Mouse (Mus musculus) ES-E14 (cell line): ENCODE data around the gene Cdkn1c. TPM values are rescaled to one million over a fixed set of nuclear protein-coding genes. Genes with fewer than 3 reads are reported as not detected.

Experiments
- DNase-seq: peaks from one replicate; pipeline ENCODE4 v3.0.0-alpha.2; 2013; ENCODE audit warnings: low read depth, low spot score
- H3K27ac ChIP-seq: 2 replicates; pipeline ENCODE4 v1.5.1; 2012; ENCODE audit warnings: low read depth, mild to moderate bottlenecking, low read length, moderate library complexity, mixed read lengths; ENCODE audit not compliant: poor library complexity, insufficient read depth, severe bottlenecking
- H3K36me3 ChIP-seq: 2 replicates; pipeline ENCODE4 v1.6.1; 2012; ENCODE audit warnings: mild to moderate bottlenecking, low read length, moderate library complexity, mixed read lengths; ENCODE audit not compliant: control insufficient read depth, poor library complexity, insufficient read depth, severe bottlenecking
- H3K4me1 ChIP-seq, 2 experiments: fragments of 150-350 bp in 1 of 2; sonication (generic) in 1 of 2; 2 replicates each; pipeline ENCODE4 v1.6.1; 2012; ENCODE audit warnings: low read length in 2 of 2, mild to moderate bottlenecking in 1 of 2, mixed read lengths in 1 of 2; ENCODE audit not compliant: control insufficient read depth in 2 of 2, insufficient read depth in 2 of 2, poor library complexity in 1 of 2
- H3K4me3 ChIP-seq, 2 experiments: fragments of 150-350 bp in 1 of 2; sonication (generic) in 1 of 2; 2 replicates each; pipeline ENCODE4 v1.5.1; 2012; ENCODE audit warnings: low read length in 2 of 2, low read depth in 1 of 2, mild to moderate bottlenecking in 1 of 2, mixed read lengths in 1 of 2; ENCODE audit not compliant: insufficient read depth in 1 of 2, poor library complexity in 1 of 2, severe bottlenecking in 1 of 2
- H3K9ac ChIP-seq: 2 replicates; pipeline ENCODE4 v1.6.1; 2012; ENCODE audit warnings: low read depth, mild to moderate bottlenecking, low read length, mixed read lengths; ENCODE audit not compliant: poor library complexity, insufficient read depth, severe bottlenecking
- H3K9me3 ChIP-seq: fragments of 150-350 bp; sonication (generic); 2 replicates; pipeline ENCODE4 v1.6.1; 2012; ENCODE audit warnings: low read depth, mild to moderate bottlenecking, low read length; ENCODE audit not compliant: control insufficient read depth, insufficient read depth
- CHD2 ChIP-seq: IDR thresholded peaks from 2 replicates; pipeline ENCODE4 v1.6.1; 2014; ENCODE audit warnings: mild to moderate bottlenecking, low read depth, low read length, inconsistent platforms
- HCFC1 ChIP-seq: IDR thresholded peaks from 2 replicates; pipeline ENCODE4 v1.6.1; 2012; ENCODE audit warnings: low read length, inconsistent platforms, borderline replicate concordance; ENCODE audit not compliant: insufficient read depth
- MAFK ChIP-seq: IDR thresholded peaks from 2 replicates; pipeline ENCODE4 v1.6.1; 2014; ENCODE audit warnings: mild to moderate bottlenecking, low read depth, low read length, inconsistent platforms; ENCODE audit not compliant: insufficient read depth
- ZC3H11A ChIP-seq: IDR thresholded peaks from 2 replicates; pipeline ENCODE4 v1.6.1; 2012; ENCODE audit warnings: low read depth, mild to moderate bottlenecking, inconsistent platforms, low read length, borderline replicate concordance
- ZNF384 ChIP-seq: IDR thresholded peaks from 2 replicates; pipeline ENCODE4 v1.6.1; 2012; ENCODE audit warnings: low read depth, low read length, inconsistent platforms
- in situ Hi-C, 2 experiments: fragments of 600-800 bp; cut with MboI; formaldehyde crosslinking; loops; one replicate each; pipeline ENCODE4 v1.15.1; 2025; ENCODE audit warnings: low sequenced_read_pairs in 2 of 2, inconsistent platforms in 1 of 2; ENCODE audit not compliant: unreplicated experiment in 2 of 2
- total RNA-seq: library from RNA; depleted of rRNA; stranded (reverse); fragments of 300-350 nt; gene quantifications from 2 replicates; pipeline ENCODE4 v1.2.3, GENCODE M21; 2012

Cdkn1c gene
- total RNA-seq, 1 experiment, result 57.9 TPM

DNA sequence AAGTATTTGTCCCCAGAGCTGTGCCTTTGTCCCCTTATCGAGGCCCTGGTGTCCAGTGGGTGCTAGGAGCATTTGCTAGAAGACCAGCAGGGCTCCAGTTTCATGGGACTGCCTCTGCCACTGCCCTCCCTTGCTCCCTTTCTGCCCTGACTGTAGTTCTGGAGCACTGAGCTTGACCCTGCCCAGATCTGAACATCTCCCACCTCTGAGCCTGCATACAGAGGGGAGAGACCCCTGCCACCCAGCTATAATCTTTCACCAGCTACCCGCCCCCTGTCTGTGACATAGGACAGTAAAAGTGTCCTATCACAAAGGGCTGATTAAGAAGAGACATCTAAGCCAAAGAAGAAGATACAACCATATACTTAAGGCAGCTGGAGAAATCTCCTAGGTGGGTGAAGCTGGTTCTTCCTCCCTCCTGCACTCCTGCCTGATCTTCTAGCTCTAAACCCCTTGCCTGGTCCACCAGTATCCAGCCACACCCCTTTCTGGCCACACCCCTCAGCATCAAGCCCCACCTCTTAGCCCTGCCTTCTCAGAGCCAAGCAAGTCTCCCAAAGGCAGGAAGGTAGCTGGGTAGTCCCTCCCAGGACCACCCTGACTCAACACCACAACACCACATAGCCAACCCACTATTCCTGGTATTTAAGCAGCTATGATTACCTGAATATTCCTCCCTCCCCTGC, 31.9 kb downstream of the Cdkn1c start:
- Histone ChIP-seq H3K4me1 (peaks cover 0 to 8% of the 10 kb centered on the region in 2 experiments; a peak in 2 of 4 replicates), H3K9me3 (no peaks in the 10 kb centered on the region), H3K36me3 (no peaks in the 10 kb centered on the region), H3K4me3 (no peak overlapping the region), H3K27ac (no peak overlapping the region), H3K9ac (no peak overlapping the region)
- TF ChIP-seq CHD2, result no peak
- TF ChIP-seq HCFC1, result no peak
- TF ChIP-seq ZC3H11A, result no peak
- TF ChIP-seq MAFK, result no peak
- no peak for TF ChIP-seq ZNF384
- DNase-seq, result no peak
- in situ Hi-C loops, result no loop called here

DNA sequence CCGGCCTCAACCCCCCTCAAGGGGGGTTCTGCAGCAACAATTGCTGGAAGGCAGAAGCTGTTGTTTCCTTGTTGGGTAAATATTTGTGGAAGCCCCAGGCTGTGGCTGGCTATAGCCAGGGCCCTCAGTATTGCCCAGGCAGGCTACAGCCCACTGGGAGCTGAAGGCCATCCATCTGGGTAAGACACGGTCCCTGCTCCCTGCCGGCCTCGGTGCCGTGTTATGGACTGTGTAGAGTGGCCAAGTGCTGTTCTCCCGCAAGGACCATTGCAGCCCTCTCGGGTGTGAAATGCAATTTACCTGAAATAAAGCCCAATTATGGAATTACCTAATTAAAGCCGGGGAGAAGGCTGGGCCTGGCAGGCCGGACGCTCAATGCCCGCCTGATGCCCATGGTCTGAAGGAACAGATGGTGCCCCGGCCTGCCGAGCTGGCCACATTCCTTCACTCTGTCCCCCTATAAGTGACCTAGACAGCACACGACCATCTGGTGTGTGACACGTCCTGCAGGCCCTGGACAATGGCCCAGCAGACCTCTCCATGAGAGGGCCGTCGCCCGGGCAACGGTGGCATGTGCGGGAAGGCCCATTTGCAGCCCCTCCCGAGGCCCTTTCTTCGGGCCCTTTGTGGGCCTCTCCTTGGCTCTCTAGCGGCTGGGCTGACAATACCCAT, 32.6 kb downstream of the Cdkn1c start:
- no peak for TF ChIP-seq HCFC1
- no peak for TF ChIP-seq ZC3H11A
- no peak for TF ChIP-seq CHD2
- TF ChIP-seq MAFK, result no peak
- no peak for TF ChIP-seq ZNF384
- Histone ChIP-seq H3K4me3 (no peak overlapping the region), H3K9ac (no peak overlapping the region), H3K4me1 (peaks cover 0 to 7% of the 10 kb centered on the region in 2 experiments; a peak in 2 of 4 replicates), H3K27ac (no peak overlapping the region), H3K36me3 (no peaks in the 10 kb centered on the region), H3K9me3 (no peaks in the 10 kb centered on the region)
- in situ Hi-C loops, result no loop called here
- DNase-seq, result no peak

DNA sequence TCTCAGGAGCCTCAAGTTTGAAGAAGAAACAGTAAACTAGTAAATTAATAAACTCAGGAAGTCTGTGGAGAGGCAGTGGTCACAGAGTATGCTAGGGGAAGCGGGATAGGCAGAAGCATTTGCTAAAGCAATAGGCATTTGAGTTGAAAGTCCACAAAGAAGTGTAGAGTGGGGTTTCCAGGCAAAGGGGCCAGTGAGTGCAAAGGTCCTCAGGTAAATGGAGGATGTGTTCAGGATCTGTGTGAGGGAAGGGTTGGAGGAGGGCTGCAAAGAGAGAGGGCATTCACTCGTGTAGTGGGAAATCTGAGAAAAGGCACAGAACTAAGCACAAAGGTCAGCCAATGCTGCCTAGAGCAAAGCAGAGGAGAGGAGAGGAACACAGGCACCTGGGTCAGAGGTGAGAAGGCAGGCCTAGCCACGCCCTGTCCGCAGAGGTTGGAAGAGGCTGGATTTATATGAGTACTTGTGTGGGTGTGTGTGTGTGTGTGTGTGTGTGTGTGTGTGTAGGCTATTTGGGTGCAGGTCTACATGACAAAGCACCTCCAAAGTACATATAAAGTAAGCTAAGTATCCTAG, 41.2 kb downstream of the Cdkn1c start:
- Histone ChIP-seq H3K9ac (no peak overlapping the region), H3K4me3 (no peak overlapping the region), H3K36me3 (no peaks in the 10 kb centered on the region), H3K27ac (no peak overlapping the region), H3K4me1 (no peaks in the 10 kb centered on the region), H3K9me3 (no peaks in the 10 kb centered on the region)
- TF ChIP-seq CHD2 (no peak), MAFK (no peak), ZC3H11A (no peak), ZNF384 (no peak), HCFC1 (no peak)
- no peak for DNase-seq
- in situ Hi-C loops, result no loop called here

DNA sequence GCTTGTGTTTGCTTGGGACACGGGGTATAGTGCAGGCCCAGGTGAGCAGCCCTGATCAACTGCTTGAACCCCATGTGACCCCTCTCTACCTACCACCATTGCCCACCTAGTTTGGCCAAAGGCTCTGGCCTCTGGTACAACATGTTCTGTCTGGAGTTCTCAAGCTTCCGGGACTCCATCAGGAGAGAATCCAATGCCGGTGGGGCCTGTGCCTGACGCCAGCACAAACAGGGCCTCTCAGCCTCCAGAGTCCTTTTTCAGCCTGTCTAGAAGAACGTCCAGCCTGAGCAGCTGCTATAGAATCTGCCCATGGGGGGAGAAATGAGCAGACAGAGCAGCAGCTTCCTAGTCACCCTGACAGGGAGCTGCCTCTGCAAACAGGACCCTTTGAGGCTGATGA, 43.0 kb downstream of the Cdkn1c start:
- H3K36me3 ChIP-seq, result no peaks in the 10 kb centered on the region
- no peak overlapping the region for H3K4me3 ChIP-seq
- H3K9me3 ChIP-seq, result no peaks in the 10 kb centered on the region
- H3K9ac ChIP-seq, result no peak overlapping the region
- in situ Hi-C loops, result no loop called here
- TF ChIP-seq HCFC1 (no peak), MAFK (no peak), ZC3H11A (no peak), CHD2 (no peak), ZNF384 (no peak)
- H3K4me1 ChIP-seq, result no peaks in the 10 kb centered on the region
- H3K27ac ChIP-seq, result no peak overlapping the region
- DNase-seq, result no peak

DNA sequence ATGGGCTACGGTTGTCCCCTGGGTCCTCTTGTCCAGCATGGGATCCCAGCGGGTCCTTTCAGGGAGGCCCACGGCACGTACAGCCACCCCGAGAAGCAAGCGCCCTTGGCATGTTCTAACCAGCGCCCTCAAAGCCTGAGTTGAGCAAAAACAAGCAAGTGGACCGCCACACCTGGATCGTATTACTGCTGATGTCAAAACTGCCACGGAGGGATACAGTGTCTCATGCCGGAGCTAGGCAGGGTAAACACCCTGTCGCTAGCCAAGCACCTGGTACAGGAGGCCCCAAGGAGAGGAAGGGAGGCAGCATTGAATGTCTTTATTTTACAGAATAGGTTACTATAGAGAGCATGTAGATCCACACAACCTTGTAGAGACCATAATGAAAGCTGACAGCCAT, 44.4 kb downstream of the Cdkn1c start:
- Histone ChIP-seq H3K9me3 (no peaks in the 10 kb centered on the region), H3K4me1 (no peaks in the 10 kb centered on the region), H3K4me3 (no peak overlapping the region), H3K27ac (no peak overlapping the region), H3K9ac (no peak overlapping the region), H3K36me3 (no peaks in the 10 kb centered on the region)
- TF ChIP-seq MAFK (no peak), CHD2 (no peak), HCFC1 (no peak), ZNF384 (no peak), ZC3H11A (no peak)
- no peak for DNase-seq
- in situ Hi-C loops, result no loop called here
